Mouse (Mus musculus) liver, embryonic 14.5 days (tissue): Measurements from ENCODE around the gene Fam122a.

Experiments used
- CTCF ChIP-seq: IDR thresholded peaks from 2 replicates; pipeline ENCODE4 v1.5.1; 2016; ENCODE audit warnings: antibody characterized with exemption, low read depth, control low read depth
- EP300 ChIP-seq: IDR thresholded peaks from 2 replicates; pipeline ENCODE4 v1.6.1; 2016; ENCODE audit warnings: antibody characterized with exemption, low read depth

GRCm38 (mm10) chr19:24517057-24517456, 39.9 kb upstream of the Fam122a start:
- TF ChIP-seq CTCF = no peak
- no peak for TF ChIP-seq EP300
